Mouse (Mus musculus) ZHBTc4 (cell line): Measurements from ENCODE around the gene Alkbh7.

ENCODE experiments used
- DNase-seq: peaks from one replicate; pipeline ENCODE4 v3.0.0-alpha.2; 2011; ENCODE audit warnings: low read depth, low spot score

The Alkbh7 gene

DNA sequence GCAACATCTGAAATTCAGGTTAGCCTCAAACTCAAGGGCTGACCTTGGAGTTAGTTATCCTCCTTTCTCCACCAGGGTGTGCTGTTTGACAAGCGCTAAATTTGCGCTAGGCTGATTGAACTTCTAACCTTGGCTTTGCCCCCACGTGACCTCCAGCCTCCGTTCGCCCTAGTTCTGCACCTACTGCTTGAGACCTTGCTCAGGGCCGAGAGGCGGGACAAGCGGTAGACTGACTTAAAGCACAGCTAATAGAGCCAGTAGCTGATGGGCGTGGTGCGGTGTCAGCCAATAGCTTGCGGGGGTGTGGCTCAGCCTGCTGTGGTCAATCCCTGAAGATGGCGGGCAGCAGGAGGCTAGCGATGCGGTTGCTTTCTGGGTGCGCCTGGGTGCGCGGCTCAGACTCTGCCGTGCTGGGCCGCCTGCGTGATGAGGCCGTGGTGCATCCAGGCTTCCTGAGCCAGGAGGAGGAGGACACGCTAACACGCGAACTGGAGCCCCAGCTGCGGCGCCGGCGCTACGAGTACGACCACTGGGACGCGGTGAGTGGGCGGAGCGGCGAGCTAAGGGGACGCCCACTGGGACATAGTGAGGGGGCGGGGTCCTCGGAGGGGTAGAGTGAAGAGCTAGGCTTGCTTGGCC, at the start of gene Alkbh7:
Gene Alkbh7, plus strand, starts transcription at position 311 of the 639 bp plus-strand sequence.
- peak; percentile 100 for DNase-seq

DNA sequence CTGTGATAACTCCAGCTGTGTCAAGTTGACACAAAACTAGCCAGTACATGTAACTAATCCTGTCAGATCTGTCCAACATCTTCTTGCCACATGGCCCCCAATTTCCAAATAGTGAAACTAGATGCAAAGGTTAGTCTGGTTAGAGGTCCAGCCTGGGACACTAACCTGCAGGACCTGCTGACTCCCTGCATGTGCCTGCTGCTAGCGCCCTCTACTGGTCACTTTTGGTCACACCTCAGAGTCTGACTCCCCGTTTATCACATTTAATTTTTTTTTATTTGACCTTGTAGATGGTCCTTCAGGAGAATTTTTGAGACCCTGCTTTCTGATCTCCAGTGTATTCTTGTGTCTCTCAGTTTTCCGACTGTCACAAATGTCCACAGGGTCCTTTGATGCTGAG, 46.2 kb upstream of the Alkbh7 start:
- DNase-seq, result peak; percentile 73

DNA sequence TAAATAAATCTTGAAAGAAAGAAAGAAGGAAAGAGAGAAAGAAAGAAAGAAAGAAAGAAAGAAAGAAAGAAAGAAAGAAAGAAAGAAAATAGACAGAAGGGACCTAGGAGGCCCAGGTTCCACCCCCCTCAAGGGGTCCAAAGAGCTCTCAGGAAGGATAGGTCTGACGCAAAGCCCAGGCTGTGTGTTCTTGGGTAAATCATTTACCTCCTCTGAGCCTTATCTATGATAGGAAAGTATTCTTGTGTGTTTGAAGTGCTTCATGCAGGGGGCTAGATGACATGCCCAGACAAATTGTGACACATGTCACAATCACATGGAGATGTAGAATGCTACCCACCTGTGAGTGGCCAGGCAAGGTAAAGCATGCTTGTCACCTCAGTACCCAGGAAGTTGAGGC, 44.5 kb upstream of the Alkbh7 start:
- DNase-seq, result no peak

DNA sequence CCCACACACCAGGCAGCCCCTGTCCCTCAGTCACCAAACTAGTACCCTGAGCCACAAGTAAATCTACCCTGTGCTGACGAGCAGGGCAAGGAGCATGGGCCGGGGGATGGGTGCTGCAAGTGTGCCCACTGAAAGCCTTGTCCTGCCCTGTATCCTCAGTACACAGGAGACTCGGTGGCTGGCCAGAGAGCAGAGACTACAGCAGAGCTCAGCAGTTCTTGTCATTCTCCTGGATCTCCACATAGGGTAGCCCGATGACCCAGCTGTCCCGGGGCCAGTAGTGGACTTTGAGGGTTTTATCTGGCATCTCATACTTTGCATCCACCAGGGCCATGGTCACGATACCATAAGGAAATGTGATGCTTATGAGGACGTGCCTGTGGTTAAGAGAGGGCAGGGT, 42.3 kb upstream of the Alkbh7 start:
- DNase-seq, result no peak

DNA sequence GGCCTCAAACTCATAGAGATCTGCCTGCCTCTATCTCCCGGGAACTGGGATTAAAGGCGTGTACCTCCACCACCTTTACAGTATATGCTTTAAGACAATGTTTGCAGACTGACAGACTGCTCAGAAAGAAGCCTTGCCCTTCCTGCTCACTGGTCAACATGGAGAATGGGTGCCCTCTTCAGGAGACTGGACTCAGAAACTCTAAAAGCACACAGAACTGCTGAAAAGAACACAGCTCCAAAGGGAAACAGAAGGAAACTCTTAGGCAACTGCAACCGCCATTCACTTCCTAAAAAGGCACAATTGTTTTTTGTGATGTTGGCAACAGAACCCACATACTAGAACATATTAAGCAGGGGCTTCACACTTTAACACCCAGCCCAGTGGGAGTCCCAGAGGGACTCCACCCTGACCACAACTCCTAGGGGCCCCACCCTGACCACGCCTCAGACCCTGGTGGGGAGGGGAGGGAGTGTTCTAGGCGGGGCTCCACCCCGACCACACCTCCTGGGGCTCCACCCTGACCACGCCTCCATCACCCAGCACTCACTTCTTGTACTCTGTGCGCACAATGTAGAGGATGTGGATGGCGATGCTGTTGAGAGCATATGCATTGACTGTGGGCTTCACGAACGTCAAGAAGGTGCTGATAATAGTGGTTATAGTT, 39.2 kb upstream of the Alkbh7 start:
- DNase-seq, result peak; percentile 73

DNA sequence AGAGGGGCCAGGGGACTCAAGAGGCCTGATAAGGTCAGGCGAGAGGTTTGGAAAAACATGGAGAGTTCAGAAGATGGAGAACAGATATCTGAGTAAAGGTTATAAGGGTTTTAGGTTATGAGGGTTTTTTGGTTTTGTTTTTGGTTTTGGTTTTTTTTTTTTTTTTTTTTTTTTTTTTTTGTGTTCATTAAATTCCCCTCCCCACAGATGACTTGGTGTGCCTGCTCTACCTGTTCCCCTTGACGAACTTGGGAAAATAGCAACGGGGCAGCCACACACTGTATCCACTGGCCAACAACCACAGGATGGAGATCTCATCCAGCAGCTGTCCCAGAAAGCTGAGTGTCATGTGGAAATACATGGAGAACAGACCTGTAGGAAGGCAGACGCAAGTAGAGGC, 38.5 kb upstream of the Alkbh7 start:
- DNase-seq, result no peak

DNA sequence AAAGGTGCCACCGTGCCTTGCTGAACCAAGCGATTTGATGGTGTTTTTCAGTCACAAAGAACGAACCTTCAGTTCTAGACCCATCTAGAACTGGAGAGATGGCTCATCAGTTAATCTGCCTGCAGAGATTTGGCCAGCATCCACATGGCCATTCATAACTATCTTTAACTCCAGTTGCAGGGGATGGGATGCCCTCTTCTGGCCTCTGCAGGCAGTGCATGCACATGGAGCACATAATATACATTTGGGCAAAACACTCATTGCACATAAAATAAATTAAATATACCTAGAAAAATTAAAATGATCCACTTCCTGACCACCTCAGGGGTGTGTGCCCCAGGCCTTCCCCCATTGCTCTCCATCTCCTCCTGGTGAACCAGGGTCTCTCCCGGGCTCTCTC, 35.3 kb upstream of the Alkbh7 start:
- DNase-seq, result peak; percentile 43

DNA sequence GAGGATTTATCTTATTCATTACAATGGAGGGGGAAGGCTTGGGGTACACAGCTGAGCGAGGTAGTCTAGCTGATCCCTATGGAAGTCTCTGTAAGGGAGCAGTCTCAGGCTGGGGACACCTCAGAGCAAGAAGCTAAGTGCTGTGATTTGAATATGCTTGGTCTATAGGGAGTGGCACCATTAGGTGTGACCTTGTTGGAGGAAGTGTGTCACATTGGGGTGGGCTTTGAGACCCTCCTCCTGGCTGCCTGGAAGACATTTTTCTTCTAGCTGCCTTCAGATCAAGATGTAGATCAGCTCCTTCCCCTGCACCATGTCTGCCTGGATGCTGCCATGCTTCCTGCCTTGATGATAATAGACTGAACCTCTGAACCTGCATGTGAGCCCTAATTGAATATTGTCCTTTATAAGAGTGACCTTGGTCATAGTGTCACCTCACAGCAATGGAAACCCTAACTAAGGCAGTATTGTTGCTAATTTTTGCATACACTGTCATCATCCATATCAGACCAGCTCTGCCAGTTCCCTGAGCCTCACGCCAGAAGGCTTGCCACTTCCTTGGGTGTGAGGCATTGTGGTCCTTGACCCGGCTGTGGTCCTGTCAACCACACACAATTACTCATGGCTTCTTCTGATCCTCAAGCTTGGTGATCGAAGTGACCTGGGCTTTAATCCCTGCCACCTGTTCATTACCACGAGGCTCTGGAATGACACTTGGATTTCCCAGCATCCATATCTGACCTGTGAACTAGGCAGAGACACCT, 34.3 kb upstream of the Alkbh7 start:
- peak; percentile 26 for DNase-seq

DNA sequence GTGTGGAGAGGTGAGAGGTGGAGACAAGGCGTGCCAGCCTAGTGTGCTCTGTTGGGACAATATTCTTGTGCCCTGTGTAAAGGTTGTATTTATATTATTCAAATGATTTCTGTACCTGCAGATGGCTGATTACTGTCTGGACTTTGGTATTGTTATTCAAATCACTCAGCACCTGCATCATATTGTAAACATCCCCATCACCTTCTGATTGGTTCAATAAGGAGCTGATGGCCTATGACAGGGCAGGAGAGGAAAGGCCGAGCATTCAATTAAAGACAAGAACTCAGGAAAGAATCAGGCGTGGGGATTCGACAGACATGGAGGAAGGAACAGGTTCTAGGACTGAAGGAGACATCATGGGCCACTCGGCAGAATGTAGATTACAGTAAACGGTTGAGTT, 33.5 kb upstream of the Alkbh7 start:
- DNase-seq, result no peak

DNA sequence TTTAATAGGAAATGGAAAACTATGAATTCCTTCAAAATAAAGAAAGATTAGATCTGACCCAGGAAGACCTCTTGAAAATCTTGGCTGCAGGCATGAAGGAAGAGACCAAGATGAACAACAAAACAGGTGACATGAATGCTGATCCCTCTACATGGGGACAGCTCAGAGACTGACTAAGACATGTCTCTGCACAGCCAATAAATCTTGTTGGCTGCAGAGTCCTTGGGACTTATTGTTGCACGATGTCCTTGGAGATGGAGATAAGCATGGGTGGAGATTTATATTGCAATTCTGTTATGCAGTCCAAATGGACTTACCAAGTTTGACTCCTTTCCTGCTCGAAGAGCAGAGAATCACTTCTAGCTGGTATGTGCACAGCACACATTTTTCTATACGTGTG, 27.8 kb upstream of the Alkbh7 start:
- no peak for DNase-seq

DNA sequence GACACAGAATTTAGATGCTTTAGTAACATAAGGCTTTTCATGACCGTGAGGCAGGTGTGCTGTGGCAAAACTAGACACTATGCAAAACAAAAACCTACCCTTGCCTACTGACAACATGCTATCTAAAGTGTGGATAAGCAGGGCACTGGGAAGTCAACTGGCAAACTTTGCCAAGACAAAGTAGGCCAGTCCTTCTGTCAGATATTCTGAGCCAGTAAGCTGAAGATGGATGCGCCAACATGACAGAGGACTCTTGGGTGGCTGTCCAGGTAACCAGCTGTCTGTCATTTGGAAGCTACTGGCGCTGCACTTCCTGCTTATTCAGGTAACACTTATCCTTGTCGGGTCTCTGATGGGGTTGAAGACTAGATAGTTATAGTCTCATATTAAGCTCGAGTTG, 27.1 kb upstream of the Alkbh7 start:
- no peak for DNase-seq

DNA sequence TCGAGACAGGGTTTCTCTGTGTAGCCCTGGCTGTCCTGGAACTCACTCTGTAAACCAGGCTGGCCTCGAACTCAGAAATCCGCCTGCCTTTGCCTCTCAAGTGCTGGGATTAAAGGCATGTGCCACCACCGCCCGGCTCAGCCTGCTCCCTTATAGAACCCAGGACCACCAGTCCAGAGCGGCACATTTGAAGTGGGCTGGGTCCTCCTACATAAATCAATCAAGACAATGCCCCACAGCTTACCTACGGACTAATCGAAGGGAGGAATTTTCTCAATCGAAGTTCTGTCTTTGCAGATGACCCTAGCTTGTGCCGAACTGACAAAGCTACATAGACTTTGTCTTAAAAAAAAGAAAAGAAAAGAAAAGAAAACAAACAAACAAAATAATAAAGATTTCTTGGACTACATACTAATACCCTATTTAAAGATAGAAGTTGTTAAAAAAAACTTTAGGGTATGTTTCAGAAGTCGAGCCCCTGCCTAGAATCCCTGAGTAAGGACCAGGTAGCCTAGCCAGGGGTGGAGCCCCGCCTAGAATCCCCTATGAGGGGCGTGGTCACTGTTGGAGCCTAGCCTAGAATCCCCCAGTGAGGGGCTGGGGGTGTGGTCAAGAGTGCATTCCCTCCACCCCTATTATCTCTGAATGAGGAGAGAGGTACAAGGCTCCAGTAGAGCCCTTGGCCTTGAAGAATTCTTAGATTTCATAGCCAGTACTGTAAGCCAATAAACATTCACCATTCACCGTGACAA, 23.0 kb upstream of the Alkbh7 start:
- peak; percentile 82 for DNase-seq

DNA sequence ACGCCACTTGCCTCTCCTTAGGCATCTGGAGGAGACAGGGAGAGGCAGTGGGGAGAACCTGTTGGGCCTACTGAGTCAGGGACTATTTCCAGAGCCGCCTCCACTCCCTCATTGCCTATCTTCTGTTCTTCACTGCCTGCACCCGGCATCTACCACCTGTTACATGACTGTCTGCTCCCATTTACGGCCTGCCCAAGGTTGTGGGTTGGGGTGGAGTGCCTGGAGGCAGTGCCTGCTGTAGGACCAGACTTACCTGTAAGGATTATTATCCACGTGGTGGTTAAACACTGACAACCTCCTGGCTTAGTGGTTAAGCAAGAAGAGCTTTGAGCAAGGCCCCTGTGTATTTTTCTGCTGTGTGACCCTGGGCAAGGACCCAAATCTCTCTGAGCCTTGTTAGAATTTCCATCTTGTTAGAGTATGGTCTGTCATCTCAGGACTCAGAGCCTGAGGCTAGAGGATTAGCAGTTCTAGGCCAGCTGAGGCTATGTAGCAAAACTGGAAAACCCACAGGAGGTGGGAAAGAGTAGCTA, 22.4 kb upstream of the Alkbh7 start:
- no peak for DNase-seq

DNA sequence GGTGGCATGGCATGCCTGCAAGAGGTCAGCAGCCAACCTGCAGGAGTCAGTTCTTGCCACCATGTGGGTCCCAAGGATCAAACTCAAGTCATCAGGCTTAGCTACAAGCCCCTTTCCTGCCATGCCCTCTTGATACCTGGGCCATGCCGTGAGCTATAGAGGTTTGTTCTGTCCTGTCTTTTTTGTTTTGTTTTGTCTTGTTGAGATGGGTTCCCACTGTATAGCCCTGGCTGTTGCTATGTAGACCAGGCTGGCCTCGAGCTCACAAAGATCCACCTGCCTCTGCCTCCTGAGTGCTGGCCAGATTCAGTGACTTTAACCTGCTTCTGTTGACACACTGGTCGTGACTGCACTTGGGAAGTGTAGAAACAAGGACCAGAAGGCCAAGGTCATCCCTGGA, 21.7 kb upstream of the Alkbh7 start:
- no peak for DNase-seq

DNA sequence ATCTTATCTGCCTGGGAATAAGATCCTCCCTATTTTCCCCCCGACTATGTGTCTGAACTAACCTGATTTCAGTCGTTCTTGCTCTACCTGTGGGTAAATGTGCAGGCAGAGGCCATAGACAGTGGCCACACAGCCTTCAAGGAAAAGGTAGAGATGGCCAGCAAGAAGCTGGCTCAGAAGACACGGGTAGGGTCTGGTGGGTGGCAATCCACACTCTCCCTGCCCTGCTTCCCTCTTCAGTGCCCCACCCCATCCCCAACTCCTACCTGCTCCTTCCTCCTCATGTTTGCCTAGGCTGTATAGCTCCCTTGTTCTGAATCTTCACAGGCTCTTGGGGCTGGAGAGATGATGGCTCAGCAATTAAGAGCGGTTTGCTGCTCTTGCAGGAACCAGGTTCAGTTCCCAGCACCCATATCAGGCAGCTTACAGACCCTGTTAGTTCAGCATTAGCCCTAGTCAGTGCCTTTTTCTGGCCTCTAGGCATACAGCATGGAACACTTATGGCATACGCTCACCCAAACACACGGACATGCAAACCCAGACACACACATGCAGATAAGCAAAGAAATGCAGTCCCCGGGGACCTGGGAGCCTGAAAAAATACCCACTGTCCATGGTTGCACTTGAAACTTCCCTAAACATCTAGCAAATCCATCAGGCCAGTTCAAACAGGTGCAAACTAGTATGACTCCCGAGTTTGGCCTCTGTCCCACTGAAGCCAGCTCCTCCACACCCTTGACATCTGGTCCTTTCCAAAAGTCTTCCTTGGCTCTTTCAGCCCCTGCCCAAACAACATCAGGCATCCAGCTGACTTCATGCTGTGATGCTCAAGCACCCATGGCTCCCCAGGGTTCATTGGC, 20.4 kb upstream of the Alkbh7 start:
- peak; percentile 50 for DNase-seq

DNA sequence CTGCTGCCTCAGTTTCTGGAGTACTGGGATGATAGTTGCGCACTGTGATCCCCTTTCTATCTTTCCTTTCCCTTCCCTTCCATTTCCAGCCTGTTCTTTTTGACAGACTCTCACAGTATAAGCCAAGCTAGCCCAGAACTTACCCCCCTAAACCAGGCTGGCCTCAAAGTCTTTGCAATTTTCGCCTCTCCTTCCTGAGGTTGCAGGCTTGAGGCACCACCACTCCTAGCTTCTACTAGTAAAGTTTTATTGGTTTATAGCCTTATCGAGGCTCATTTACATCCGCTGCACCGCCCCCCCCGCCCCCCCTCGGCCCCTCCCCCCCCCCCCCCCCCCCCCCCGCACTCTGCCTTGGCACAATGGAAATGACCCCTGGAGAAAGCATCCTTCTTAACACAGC, 17.6 kb upstream of the Alkbh7 start:
- no peak for DNase-seq

DNA sequence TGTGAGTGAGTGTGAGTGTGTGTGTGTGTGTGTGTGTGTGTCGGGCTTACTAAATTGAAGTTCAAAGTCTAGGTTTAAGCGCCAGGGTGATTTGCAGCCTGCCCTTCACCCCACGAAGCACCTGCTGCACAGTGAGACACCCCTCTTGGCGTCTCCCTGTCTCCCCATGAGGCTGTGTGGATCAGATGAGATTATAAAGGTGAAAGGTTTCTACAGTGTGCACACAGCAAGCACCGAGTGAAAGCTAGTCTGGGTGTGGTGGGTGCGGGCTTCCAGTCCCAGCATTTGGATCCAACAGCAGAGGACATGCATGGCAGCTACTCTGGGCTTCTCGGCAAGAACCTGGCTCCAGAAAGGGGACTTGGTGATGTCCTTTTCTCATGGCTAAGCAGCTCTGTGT, 16.1 kb upstream of the Alkbh7 start:
- DNase-seq, result no peak

DNA sequence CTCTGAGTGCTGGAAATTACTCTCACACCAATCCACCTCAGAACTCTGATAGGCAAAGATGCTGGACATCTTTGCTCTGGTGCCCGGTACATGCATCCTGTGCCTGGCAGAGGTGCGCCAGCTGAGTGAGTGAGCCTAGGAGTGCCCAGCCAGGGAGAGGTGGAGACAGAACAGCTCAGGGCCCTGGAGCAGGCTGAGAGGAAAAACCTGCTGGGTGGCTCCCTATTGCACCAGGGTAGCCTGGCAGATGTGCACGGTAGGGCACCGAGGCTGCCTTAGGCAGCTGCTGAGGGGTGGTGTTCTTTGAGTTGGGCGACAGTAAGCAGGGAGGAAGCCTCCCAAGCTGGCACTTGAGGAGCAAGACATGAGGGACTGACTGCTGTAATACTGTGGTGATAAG, 15.1 kb upstream of the Alkbh7 start, which contains the start of gene Acer1:
Gene Acer1, minus strand, starts transcription at position 114 of the 400 bp plus-strand sequence.
- DNase-seq, result no peak

DNA sequence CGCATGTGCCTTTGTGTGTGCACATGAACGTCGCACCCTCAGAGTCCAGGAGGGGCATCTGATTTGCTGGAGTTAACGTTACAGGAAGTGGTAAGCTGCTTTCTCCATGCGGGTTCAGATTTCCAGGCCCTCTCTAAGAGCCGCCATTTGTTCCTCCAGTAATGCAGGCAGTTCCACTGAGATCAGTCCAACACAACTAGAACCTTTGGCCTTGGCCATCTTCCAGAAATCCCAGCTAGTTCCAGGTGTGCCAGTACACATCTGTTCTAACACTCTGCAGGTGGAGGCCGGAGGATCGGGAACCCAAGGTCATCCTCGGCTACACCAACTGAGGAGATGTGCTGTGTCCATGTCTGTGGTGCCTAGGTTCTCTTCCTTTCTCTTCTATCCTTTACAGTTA, 12.3 kb upstream of the Alkbh7 start:
- DNase-seq, result no peak

DNA sequence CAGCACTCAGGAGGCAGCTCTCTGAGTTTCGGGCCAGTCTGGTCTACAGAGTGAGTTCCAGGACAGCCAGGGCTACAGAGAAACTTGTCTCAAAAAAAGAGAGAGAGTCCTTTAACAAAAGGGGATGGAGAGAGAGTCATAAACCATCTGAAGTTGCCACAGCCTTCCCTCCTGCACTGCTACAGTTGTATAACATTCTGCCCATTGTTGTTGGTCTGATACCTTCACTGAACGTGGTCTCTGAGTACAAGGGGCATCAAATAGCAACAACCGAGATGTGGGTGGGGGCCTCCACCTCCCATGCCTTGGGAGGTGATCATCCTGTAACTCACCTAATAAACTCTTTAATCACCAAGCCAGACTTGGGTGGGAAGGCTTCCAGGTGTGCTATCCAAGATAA, 11.5 kb upstream of the Alkbh7 start:
- no peak for DNase-seq
